Mouse (Mus musculus) B cell, adult 2 months (primary cell): ENCODE measurements at regions not wholly inside any gene's neighbourhood (a gene's known extent, or its start where the extent isn't known, plus 50 kb on each side); places are given as distances from the start of the nearest gene placed in this dataset.
A peak's percentile ranks its signal among the peaks of the same experiment; 100 is the strongest.

ENCODE experiments used
- DNase-seq, 2 experiments: peaks; one replicate each; pipeline ENCODE4 v3.0.0; 2022

DNA sequence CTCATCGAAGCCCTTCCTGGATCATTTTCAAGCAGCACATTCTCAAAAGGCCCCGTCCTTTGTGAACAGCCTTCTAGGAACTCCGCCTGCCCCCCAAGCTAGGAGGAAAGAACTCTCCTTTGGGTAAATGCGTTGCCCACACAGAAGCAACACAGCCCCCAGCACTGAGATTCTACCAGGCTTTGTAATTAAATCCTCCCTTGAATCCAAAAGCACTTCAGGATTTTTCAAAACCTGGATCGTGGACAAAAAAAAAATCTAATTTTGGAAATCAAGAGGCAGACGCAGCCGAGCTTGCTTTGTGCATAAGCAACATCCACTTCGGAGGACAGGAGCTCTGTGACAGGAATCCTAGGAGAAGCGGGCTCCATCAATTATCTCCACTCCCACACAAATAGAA lies 183.6 kb upstream of the Ercc4 start:
- no peak for DNase-seq

DNA sequence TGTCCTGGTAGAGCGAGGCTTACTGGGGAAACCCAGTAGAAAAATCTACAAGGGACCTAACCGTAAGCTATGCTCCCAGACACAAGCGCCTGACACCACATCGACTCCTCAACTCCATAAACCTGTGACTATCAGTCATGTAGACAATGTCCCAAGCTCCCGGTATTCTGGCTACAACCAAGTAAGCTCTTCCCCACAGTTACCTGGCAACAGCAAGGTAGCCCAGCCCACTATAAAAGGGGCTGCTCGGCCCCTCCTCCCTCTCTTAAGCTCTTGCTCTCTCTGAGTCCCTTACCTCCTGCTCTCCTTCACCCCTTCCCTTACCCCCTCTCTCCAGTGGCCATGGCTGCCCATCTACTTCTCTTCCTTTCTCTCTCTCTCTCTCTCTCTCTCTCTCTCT lies 178.4 kb upstream of the Ercc4 start:
- DNase-seq = no peak

DNA sequence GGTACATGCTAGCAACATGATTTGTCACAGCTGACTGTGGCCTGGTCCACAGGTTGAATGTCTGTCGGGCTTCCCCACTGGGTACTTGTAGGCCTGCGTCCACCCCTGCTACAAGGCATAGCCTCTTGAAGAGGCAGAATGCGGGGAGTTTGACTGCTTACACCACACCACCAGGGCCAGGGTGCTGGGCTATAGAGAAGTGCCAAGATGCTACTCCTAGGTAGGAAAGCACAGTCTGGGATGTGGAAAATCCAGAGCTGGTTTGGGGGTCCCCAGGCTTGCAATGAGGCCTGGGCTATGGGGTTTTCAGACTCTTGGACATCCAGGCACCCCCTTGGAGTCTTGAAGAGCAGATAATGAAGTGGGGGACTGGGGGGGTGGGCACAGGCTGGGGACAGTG lies 176.5 kb upstream of the Ercc4 start:
- no peak for DNase-seq

DNA sequence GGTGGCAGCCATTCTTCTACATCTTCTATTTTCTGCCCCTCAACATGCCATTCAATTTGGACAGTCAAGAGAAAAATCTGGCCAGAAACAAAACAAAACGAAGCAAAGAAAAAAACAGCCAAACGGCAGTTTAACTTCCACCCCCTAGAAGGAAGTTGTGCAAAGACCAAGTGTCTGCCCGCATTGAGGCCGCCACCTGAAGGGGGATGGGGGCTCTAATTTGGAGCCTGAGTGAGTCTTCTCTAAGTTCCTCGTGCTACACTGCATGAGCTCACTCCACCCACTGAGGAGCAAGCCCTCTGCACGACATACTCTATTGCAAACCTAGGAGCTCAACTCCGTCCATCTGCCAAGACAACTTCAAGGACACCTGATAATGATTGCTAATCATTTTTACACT lies 174.9 kb upstream of the Ercc4 start:
- DNase-seq = no peak

DNA sequence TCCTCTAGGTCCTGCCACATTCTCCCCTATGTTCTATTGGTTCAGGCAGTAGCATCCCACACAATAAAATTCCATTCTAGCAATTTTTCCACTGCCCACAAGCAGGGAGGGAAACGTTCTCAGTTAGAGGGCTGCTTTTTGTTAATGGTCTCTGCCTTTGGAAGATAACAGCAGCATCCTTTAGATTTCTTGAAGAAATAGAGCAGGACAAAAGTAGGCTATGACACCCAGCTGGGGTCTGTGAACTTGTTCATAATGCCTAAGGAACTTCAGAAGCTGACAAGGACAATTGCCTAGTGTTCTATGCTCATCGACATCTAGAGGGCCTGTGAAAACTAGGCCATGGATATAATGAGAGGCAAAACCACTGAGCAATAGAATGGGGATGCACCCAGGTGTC lies 174.2 kb upstream of the Ercc4 start:
- DNase-seq = no peak

DNA sequence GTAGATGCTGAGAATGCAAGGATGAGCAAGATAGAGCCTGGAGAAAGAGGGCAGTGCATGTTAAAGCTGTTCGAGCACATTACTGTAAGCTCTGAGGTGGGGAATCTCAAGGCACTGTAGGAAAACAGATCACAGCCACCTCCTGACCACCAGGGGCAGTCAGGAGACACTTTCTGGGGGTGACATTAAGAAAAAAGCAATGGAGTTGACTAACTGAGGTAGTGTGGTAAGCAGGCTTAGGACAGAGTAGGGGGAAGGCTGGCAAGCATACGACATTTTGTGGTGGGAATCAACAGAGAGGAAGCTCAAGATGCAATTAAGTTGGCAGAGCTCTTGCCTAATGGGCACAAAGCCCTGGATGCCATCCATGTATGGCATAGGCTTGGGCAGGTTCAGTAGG lies 172.9 kb upstream of the Ercc4 start:
- DNase-seq = no peak

DNA sequence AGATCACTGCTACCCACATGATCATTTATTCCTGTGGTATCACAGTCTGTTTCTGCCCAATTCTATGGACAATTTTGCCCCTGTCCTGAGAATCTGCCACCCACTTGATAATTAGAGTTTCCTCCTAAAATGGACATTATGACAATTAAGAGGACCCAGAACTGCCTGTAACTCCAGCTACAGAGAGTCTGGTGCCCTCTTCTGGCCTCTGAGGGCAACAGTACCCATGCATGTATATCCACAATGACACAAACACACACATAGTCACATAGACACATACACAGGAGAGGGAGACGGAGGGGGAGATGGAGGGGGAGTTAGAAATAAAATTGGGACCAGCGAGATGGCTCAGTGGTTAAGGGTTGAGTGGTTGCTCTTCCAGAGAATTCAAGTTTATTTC lies 170.9 kb upstream of the Ercc4 start:
- no peak for DNase-seq

DNA sequence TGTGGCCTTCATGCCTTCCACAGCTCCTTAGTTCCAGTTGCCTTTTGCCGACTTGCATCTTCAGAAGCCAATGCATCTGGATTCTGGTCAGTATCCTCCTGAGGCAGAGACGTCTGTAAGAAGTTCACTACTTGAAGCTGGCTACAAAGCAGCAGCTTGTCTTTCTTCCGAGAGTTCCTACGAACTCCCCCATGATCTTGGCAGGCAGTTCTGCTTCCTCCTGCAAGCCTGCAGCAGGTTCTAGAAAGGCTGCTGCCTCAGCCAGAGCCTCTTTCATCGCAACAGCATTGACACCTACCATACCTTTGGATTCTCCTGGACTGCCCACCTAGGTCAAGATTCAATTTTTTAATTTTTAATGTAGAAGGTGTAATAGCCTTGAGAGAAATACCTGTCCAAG lies 158.3 kb upstream of the Ercc4 start:
- no peak for DNase-seq

DNA sequence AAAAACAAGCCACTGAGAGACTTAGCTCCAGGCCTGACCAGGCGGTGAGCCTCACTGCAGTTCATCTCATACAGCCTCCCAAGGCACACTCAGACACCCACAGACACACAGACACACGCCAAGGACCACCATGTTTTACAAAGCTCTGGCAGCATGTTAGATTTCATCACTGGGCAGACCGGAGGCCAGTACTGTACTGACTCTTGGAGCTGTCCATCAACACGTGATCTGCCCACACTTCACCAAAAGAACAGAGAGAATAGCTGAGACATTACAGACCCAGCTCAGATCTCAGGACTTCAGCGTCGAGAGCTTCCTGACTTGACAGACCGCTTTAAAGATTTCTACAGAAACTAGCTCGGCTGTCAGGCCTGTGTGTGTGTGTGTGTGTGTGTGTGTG lies 155.5 kb upstream of the Ercc4 start:
- no peak for DNase-seq

DNA sequence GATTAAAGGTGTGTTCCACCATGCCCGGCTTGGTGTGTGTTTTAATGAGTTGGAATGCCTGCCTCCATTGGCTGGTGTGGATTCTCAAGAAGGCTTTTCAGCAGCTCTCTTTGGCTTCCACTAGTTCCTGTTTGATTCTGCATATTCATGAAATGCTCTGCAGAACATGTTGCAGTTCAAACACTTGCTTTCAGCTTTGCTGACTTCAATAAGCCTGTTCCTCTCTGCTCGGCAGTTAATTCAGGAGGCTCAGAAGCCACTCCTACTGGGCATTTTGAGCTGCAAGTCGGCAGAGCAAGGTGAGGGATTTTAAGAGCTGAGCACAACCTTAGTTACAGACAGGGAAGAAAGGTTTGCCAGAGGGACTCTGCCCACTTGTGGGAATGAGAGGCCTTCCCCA lies 153.1 kb upstream of the Ercc4 start:
- DNase-seq = no peak

DNA sequence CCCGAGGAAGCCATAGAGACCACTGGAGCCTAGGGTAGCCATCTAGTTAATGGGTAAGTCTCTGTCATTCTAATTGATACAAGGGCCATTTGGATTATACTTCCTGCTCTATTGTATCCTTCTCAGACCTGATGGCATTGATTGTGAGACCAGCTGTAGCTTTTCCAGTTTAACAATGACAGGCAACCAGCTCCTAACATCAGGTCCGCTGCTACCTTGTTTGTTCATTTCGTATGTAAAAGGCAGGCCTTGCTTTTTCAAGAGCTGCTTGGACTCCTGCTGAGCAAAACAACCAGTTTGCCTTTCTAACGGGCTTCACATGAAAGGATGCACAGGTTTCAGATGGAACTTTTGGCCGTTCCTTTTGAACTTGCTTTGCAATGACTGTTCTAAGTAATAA lies 148.6 kb upstream of the Ercc4 start:
- no peak for DNase-seq

DNA sequence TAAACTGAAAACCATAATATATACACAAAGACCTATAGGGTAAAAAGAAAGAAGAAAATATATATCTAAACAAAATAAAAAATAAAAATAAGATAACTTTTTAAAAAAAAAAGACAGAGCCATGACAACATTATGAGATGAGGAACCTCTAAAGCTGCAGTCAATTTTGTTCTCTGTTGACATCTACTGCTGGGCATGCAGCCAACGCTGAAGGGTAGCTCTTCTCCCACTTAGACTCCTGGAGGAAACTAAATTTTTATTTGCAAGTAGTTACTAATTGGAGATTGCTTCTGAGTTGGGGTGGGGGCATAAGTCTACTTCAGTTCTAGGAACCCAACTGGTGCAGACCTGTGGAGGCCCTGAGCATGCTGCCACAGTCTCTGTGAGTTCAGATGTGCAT lies 126.8 kb upstream of the Ercc4 start:
- DNase-seq = no peak

DNA sequence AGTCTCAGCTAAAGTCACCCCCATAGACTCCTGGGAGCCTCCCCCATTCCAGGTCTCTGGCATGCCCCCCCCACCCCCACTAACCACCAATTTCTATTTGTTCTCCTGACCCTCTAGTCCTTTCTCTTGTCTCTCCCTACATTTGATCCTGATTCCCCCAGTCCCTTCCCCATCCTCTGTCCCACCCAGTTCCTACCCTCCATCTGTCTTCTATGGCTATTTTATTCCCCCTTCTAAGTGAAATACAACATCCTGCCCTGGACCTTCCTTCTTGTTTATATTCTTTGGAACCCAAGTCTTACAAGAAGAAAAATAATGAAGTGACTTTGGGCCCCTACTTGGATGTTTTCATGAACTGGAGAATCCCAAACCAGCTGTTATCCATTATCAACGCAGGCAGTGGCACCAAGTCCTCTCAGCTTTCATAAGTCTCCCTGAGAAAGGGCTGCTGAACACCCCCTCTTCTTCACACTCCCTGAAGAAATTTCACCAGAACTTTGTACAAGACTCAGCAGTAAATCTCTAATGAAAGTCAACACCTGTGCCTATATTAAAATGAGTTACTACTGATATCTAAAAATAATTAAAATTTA lies 108.1 kb upstream of the Ercc4 start:
- DNase-seq = no peak

DNA sequence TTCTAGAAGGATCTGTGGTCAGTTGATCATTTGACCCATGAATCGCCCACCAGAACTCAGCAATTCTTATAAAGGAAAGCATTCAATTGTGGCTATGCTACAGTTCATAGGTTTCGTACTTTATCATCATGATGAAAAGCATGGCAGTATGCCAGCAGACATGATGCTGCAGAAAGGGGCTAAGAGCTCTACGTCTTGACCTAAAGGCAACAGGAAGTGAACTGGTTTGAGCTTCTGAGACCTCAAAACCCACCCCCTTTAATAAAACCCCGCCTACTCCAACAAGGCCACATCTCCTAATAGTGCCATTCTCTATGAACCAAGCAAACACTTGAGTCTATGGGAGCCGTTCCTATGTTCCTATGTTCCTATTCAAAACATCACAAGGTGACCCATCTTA lies 96.6 kb upstream of the Ercc4 start:
- no peak for DNase-seq

DNA sequence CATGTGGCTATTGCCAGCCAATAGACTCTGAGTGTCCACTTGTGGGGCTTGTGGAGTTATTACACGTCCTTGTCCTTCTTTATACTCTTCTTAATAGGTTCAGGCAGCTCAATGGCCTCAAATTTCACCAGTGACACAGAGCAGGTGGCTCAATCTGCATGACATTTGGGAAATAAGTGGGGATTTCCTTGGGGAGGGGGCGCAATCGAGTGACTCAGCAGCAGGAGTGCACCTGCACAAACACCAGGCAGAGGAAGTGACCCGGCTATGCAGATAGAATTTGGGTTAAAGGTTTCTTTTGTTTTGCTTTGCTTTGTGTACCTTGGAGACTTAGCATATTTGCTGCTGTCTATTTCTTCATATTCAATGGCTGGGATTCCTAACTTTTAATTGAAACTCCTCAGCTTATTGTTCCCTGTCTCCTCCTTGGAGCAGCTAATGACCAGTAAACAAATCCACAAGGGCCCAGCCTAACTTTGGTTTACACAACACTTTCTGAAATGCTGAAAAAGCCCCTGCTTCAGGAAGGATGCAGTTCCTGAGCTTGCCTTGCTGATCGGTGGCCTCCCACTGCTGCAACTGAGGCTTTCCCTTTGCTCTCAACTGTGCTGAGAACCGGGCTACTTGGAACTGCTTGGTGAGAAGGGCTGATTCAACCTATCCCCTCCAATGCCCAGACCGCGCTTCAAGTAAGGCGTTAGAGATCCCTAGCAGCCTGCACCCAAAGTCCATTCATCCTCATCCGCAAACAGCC lies 95.4 kb upstream of the Ercc4 start:
- DNase-seq = no peak

DNA sequence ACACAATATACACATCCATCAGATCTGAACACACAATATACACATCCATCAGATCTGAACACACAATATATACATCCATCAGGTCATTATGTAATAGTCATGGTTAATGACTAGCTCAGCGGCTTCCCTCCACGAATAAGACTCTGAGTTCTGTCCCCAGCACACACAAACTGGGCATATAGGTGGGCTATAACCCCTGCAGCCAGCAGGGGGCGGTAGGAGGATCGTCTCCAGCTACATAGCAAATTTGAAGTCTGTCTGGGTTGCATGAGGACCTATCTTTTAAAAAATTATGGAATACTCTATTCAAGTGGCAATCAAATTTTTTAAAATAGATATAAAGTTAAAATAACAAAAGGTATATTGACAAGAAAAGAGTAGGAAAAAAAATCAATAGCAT lies 86.6 kb upstream of the Ercc4 start:
- peak; percentile 37 to 42 for DNase-seq

DNA sequence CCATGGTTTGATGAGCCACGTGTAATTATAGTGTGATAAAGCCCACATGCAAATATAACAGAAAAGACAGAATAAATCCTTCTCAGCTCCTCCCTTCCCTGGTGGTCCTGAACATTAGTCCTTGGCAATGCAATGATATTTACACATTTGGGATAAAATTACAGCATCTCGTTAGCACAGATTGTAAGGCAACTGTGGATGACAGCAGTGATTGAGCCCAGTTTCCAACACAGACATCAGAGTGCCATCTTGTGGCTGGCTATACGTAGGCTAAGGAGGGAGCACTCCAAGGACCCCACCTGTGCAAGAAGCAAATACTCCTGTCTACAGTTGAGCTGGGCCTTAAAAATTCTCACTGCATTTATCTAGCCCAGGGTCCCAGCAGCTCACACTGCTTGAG lies 84.1 kb upstream of the Ercc4 start:
- DNase-seq = no peak

DNA sequence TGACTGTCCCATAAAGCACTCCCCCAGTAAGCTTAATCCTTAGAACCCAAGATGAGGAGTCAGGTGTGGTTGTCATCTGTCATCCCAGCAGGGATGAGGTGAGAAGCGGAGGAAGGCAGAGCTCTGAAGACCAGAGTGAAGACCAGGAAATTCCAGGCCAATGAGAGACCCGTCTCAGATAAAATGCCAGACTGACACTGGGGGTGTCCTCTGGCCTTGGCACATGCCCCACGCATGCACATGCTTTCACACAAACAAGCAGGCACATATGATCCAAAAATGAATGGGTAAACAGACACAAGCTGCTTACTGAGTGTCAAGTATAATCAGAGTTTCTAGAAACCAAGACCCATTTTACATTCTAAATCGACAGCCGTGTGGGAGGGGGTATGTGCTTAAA lies 75.3 kb upstream of the Ercc4 start:
- DNase-seq = no peak

DNA sequence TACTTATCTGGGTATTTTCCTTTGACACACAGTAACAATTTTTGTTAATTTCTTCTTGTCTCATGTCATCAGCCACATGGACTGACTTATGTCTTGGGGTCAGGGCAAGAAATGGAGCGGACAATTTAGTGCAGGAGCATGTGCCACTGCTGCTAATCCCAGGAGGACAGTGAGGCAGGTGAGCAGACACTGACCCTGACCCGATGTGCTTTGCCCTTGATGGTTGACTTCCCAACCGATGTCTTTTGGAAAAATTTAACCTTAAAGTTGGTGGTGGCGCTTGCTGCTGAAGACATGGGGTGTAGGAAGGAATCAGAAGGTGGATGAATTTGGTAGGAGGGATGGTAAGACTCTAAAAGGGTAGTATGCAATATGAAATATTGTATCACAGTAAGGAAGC lies 72.9 kb upstream of the Ercc4 start:
- DNase-seq = no peak

DNA sequence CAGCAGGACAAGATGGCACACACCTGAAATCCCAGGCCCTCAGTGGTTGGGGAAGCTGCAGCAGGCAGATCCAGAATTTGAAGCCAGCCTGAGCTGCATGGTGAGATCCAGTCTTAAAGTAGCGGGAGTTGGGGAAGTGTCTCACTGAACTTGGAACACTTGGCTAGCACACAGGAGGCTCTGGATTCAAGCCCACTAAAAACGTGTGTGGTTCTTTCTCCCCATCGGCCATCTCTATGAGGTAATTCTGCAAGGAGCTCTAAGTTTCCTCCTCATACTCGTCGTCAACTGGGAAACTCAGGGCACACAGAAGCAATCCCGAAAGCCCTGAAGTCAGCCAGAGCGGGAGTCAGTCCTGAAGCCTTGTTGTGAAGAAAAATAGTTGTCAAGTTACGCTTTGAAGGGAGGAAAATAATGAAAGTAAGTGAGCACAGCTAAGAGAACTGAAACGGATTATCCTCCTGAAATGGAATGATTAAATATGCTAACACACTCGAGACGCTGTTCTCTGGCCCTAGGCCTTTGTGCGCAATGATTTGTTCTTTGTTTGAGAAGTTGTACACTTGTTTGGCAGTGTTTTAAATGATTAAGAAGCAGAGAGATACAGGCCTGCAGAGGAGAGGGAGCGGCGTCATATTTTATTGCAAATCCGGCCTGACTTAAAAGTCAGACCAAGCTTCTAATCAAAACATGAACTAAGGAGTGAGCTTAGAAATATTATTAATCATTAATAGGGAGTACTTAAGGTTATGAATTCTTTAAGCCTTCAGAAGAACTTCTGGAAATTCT lies 69.0 kb upstream of the Ercc4 start:
- no peak for DNase-seq

DNA sequence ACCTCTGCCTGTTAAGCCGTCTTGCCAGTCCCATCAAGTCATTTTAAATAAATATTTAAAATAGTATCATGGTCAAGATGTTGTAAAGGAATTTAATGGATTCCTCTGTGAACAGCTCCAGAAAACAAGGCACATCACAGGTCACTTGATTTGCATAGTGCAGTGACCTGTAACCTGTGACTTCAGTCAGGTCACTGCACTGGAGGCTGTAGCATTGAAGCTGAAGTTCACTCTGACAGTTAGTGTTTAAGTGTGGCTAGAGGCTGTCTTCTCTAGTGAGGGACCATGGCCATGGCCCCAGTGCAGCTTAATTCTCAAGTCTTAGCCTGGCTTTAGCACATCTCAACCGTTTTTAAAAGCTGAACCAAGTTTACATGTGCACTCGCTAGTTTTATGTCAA lies 68.1 kb upstream of the Ercc4 start:
- no peak for DNase-seq

DNA sequence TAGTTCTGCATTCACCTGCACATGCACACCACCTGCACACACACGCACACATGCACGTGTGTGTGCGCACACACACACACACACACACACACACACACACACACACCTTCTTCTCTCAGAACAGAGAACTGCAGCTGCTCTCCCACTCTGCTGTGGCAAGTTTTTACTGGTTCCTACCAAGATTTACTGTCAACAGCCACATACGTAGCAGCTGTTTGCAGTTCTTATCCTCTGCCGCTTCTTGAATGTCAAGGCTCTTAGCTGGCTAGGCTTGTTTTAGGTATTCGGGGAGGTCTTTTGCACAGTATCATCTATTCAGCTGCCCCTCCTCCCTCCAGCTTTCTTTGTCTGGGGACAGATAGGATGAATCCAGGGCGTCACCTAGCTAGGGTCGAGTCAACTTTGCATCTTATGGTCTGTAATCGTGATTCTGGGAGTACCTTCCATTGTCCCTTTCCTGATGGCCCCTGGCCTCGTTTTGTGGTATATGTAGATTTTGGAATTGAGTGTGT lies 64.3 kb upstream of the Ercc4 start:
- DNase-seq = no peak

DNA sequence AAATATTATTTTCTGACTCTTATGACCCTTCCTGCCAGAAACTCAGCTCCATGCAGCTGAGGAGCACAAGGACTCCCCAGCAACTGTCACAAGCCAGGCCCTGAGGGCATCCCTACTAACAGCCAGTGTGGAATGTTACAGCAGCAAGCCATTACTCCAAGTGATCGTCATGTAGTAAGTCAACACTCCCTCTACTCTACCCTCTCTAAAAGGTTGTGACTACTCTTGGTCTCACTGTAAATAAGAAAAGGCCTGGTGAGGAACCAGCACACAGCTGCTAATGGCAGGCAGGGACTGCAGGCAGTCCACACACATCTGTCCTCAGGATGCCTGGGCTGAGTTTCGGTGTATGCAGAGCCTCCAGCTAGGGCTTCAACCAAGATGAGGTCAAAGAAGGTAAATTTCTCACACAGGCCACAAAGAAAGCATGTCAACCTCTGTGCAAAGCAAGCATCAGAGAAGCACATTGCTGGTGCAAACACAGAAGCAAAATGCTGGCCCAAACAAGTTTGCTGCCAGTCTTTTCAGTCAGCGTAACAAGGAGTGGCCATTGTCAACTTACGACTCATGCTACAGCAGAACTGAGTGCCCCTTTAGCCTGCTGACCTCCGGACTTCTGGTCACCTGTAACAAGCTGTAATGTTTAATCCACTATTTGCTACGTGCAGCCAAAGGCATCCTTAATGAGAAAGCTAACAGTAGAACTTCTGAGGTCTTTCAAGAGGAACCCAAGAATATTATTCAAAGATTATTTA lies 62.9 kb upstream of the Ercc4 start:
- no peak for DNase-seq
